In genomic region chr11:78344328-78344889, GRCm38 (mm10) we compare ENCODE assay signal across 8 mouse cellular contexts. TPM values are rescaled to one million over a fixed set of nuclear protein-coding genes. Genes with fewer than 3 reads are reported as not detected.
DNase-seq lines count a peak whose midpoint lies in the region; ATAC-seq and TF ChIP-seq lines count a peak whose summit lies in the region.

No protein-coding gene starts in this region.

- TF ChIP-seq POLR2A in limb, embryonic 14.5 days (IDR thresholded peaks at IDR 0.05; ENCODE audit: borderline replicate concordance, extremely low read depth, insufficient read depth, insufficient read length), result no peak

- no peak for DNase-seq in limb, embryonic 14.5 days (ENCODE audit: low spot score)
- DNase-seq in cerebellum, postnatal 10 days, result no peak
- no peak for DNase-seq in left cerebral cortex, adult 18-20 months (ENCODE audit: low spot score in 2 of 2)
- DNase-seq in right cerebral cortex, postnatal 25 days, result no peak

- no peaks in the 10 kb centered on the region for H3K9me3 ChIP-seq in megakaryocyte, embryonic 14.5 days
- no peaks in the 10 kb centered on the region for H3K9me3 ChIP-seq in embryonic facial prominence, embryonic 15.5 days (replicated peaks)
- H3K9me3 ChIP-seq in limb, embryonic 14.5 days (ENCODE audit: control insufficient read depth, low read length), result no peaks in the 10 kb centered on the region
- no peaks in the 10 kb centered on the region for H3K9me3 ChIP-seq in stomach, embryonic 14.5 days (ENCODE audit: control insufficient read depth, low read depth, low read length)

- no peak overlapping the region for H3K9ac ChIP-seq in embryonic facial prominence, embryonic 15.5 days
- peak overlapping the region; percentile 90 for H3K9ac ChIP-seq in limb, embryonic 14.5 days (ENCODE audit: low read depth, low read length, severe bottlenecking)
- H3K9ac ChIP-seq in stomach, embryonic 14.5 days (replicated peaks; ENCODE audit: low read depth, low read length), result no peak overlapping the region; the same call in 1 of the 2 replicates

- 0 out of 2 replicates have a peak overlapping the region, but pooled peaks have one; percentile 8 for H3K27ac ChIP-seq in embryonic facial prominence, embryonic 15.5 days (replicated peaks)
- peak overlapping the region; percentile 93; the same call in 1 of the 2 replicates for H3K27ac ChIP-seq in limb, embryonic 14.5 days (replicated peaks; ENCODE audit: low read depth, low read length)
- H3K27ac ChIP-seq in stomach, embryonic 14.5 days (ENCODE audit: low read length), result peak overlapping the region; percentile 87

- no peak for ATAC-seq in megakaryocyte, adult 5-6 weeks (ENCODE audit: poor library complexity, severe bottlenecking)
- ATAC-seq in embryonic facial prominence, embryonic 15.5 days (ENCODE audit: insufficient number of reproducible peaks, low FRiP score, low TSS enrichment, low read depth), result no peak
- no peak for ATAC-seq in limb, embryonic 14.5 days (ENCODE audit: low FRiP score, low read depth)
- no peak for ATAC-seq in stomach, embryonic 14.5 days (ENCODE audit: insufficient number of reproducible peaks, insufficient read depth, low FRiP score, low read depth)

- H3K4me3 ChIP-seq in megakaryocyte, embryonic 14.5 days (replicated peaks), result peak overlapping the region; percentile 98
- peak overlapping the region; percentile 90 for H3K4me3 ChIP-seq in embryonic facial prominence, embryonic 15.5 days (replicated peaks)
- peak overlapping the region; percentile 94 for H3K4me3 ChIP-seq in limb, embryonic 14.5 days (replicated peaks; ENCODE audit: low read length)
- H3K4me3 ChIP-seq in stomach, embryonic 14.5 days (ENCODE audit: low read depth, low read length), result peak overlapping the region; percentile 94

- H3K36me3 ChIP-seq in megakaryocyte, embryonic 14.5 days (replicated peaks; ENCODE audit: low read length), result peaks cover 73% of the 10 kb centered on the region
- H3K36me3 ChIP-seq in embryonic facial prominence, embryonic 15.5 days, result peaks cover 30% of the 10 kb centered on the region
- peaks cover 42% of the 10 kb centered on the region for H3K36me3 ChIP-seq in limb, embryonic 14.5 days (ENCODE audit: control insufficient read depth, insufficient read depth, low read length)
- H3K36me3 ChIP-seq in stomach, embryonic 14.5 days (ENCODE audit: control insufficient read depth, insufficient read depth, low read length), result peaks cover 10% of the 10 kb centered on the region

- 62% methylated on average over 6 of the region's 6 CpGs for WGBS in embryonic facial prominence, embryonic 15.5 days
- 69% methylated on average over 6 of the region's 6 CpGs for WGBS in limb, embryonic 14.5 days
- WGBS in stomach, embryonic 14.5 days, result 66% methylated on average over 6 of the region's 6 CpGs

- H3K27me3 ChIP-seq in megakaryocyte, embryonic 14.5 days (replicated peaks), result no peaks in the 10 kb centered on the region
- no peaks in the 10 kb centered on the region for H3K27me3 ChIP-seq in embryonic facial prominence, embryonic 15.5 days
- H3K27me3 ChIP-seq in limb, embryonic 14.5 days (ENCODE audit: control insufficient read depth, insufficient read depth, low read length), result no peaks in the 10 kb centered on the region
- H3K27me3 ChIP-seq in stomach, embryonic 14.5 days (ENCODE audit: control insufficient read depth, insufficient read depth, low read length), result no peaks in the 10 kb centered on the region

- peak overlapping the region; percentile 84 for H3K4me2 ChIP-seq in embryonic facial prominence, embryonic 15.5 days (replicated peaks)
- peak overlapping the region; percentile 84 for H3K4me2 ChIP-seq in limb, embryonic 14.5 days (replicated peaks; ENCODE audit: low read depth, low read length, severe bottlenecking)
- H3K4me2 ChIP-seq in stomach, embryonic 14.5 days (replicated peaks; ENCODE audit: low read depth, low read length), result peak overlapping the region; percentile 84

- H3K4me1 ChIP-seq in megakaryocyte, embryonic 14.5 days, result peaks cover 79% of the 10 kb centered on the region
- peaks cover 44% of the 10 kb centered on the region for H3K4me1 ChIP-seq in embryonic facial prominence, embryonic 15.5 days
- peaks cover 29% of the 10 kb centered on the region for H3K4me1 ChIP-seq in limb, embryonic 14.5 days (ENCODE audit: control insufficient read depth, insufficient read depth, low read length)
- peaks cover 19% of the 10 kb centered on the region for H3K4me1 ChIP-seq in stomach, embryonic 14.5 days (ENCODE audit: control insufficient read depth, insufficient read depth, low read length)

RNA-seq across cellular contexts. Expression of gene Unc119, which starts 1.1 kb away (rescaled TPM):
- 319 and 574 TPM in 2 replicates for polyA plus RNA-seq in megakaryocyte, embryonic 14.5 days (2012; ENCODE audit: insufficient read depth, low replicate concordance)
- 94.0 and 96.6 TPM in 2 replicates for total RNA-seq in megakaryocyte, adult 5-6 weeks (2015)
- total RNA-seq in megakaryocyte, adult 5-6 weeks (2017), result 54.2 and 56.7 TPM in 2 replicates
- polyA plus RNA-seq in embryonic facial prominence, embryonic 15.5 days (2015; fragmentation: Nextera tagmentation; extraction: Ambion mirVana), result 46.9 and 54.2 TPM in 2 replicates
- 114 and 143 TPM in 2 replicates for polyA plus RNA-seq in limb, embryonic 14.5 days (2012; rRNA removed)
- 55.7 and 66.9 TPM in 2 replicates for polyA plus RNA-seq in limb, embryonic 14.5 days (2014; fragmentation: Nextera tagmentation; extraction: Ambion mirVana)
- polyA plus RNA-seq in stomach, embryonic 14.5 days (2014; fragmentation: Nextera tagmentation; extraction: Ambion mirVana), result 45.9 and 47.5 TPM in 2 replicates
- 10 to 100 TPM; 32.5 to 35.5 TPM for total RNA-seq in left cerebral cortex, adult 18-20 months (2021)

RNA-seq across cellular contexts. Expression of gene Pigs, which starts 16.2 kb away (rescaled TPM):
- 53.1 and 73.7 TPM in 2 replicates for polyA plus RNA-seq in megakaryocyte, embryonic 14.5 days (2012; ENCODE audit: insufficient read depth, low replicate concordance)
- 31.8 and 33.5 TPM in 2 replicates for total RNA-seq in megakaryocyte, adult 5-6 weeks (2015)
- 21.5 and 22.4 TPM in 2 replicates for total RNA-seq in megakaryocyte, adult 5-6 weeks (2017)
- 78.0 and 84.9 TPM in 2 replicates for polyA plus RNA-seq in embryonic facial prominence, embryonic 15.5 days (2015; fragmentation: Nextera tagmentation; extraction: Ambion mirVana)
- polyA plus RNA-seq in limb, embryonic 14.5 days (2012; rRNA removed), result 95.5 and 135 TPM in 2 replicates
- polyA plus RNA-seq in limb, embryonic 14.5 days (2014; fragmentation: Nextera tagmentation; extraction: Ambion mirVana), result 79.7 and 88.4 TPM in 2 replicates
- 67.7 and 69.8 TPM in 2 replicates for polyA plus RNA-seq in stomach, embryonic 14.5 days (2014; fragmentation: Nextera tagmentation; extraction: Ambion mirVana)
- total RNA-seq in left cerebral cortex, adult 18-20 months (2021), result 10 to 100 TPM; 58.4 to 61.2 TPM

RNA-seq across cellular contexts. Expression of gene Aldoc, which starts 21.6 kb away (rescaled TPM):
- polyA plus RNA-seq in megakaryocyte, embryonic 14.5 days (2012; ENCODE audit: insufficient read depth, low replicate concordance), result 25.1 and 40.6 TPM in 2 replicates
- total RNA-seq in megakaryocyte, adult 5-6 weeks (2015), result 0.62 and 1.7 TPM in 2 replicates
- total RNA-seq in megakaryocyte, adult 5-6 weeks (2017), result 1.0 and 1.6 TPM in 2 replicates
- polyA plus RNA-seq in embryonic facial prominence, embryonic 15.5 days (2015; fragmentation: Nextera tagmentation; extraction: Ambion mirVana), result 30.1 and 36.8 TPM in 2 replicates
- 9.2 and 11.9 TPM in 2 replicates for polyA plus RNA-seq in limb, embryonic 14.5 days (2012; rRNA removed)
- polyA plus RNA-seq in limb, embryonic 14.5 days (2014; fragmentation: Nextera tagmentation; extraction: Ambion mirVana), result 8.3 and 11.3 TPM in 2 replicates
- 18.8 and 21.2 TPM in 2 replicates for polyA plus RNA-seq in stomach, embryonic 14.5 days (2014; fragmentation: Nextera tagmentation; extraction: Ambion mirVana)
- total RNA-seq in left cerebral cortex, adult 18-20 months (2021), result 100 to 1,000 TPM; 733 to 876 TPM

RNA-seq across cellular contexts. Expression of gene Foxn1, which starts 41.9 kb away (rescaled TPM):
- polyA plus RNA-seq in megakaryocyte, embryonic 14.5 days (2012; ENCODE audit: insufficient read depth, low replicate concordance), result not detected in 2 replicates
- not detected in 2 replicates for total RNA-seq in megakaryocyte, adult 5-6 weeks (2015)
- total RNA-seq in megakaryocyte, adult 5-6 weeks (2017), result not detected in 2 replicates
- polyA plus RNA-seq in embryonic facial prominence, embryonic 15.5 days (2015; fragmentation: Nextera tagmentation; extraction: Ambion mirVana), result 4.2 and 4.6 TPM in 2 replicates
- 0.96 and 1.1 TPM in 2 replicates for polyA plus RNA-seq in limb, embryonic 14.5 days (2012; rRNA removed)
- polyA plus RNA-seq in limb, embryonic 14.5 days (2014; fragmentation: Nextera tagmentation; extraction: Ambion mirVana), result 1.9 and 2.0 TPM in 2 replicates
- polyA plus RNA-seq in stomach, embryonic 14.5 days (2014; fragmentation: Nextera tagmentation; extraction: Ambion mirVana), result 0.45 and 0.64 TPM in 2 replicates
- total RNA-seq in left cerebral cortex, adult 18-20 months (2021), result not detected

RNA-seq across cellular contexts. Expression of gene Spag5, which starts 43.1 kb away (rescaled TPM):
- 16.9 and 30.9 TPM in 2 replicates for polyA plus RNA-seq in megakaryocyte, embryonic 14.5 days (2012; ENCODE audit: insufficient read depth, low replicate concordance)
- total RNA-seq in megakaryocyte, adult 5-6 weeks (2015), result 23.6 and 31.6 TPM in 2 replicates
- 60.7 and 63.2 TPM in 2 replicates for total RNA-seq in megakaryocyte, adult 5-6 weeks (2017)
- polyA plus RNA-seq in embryonic facial prominence, embryonic 15.5 days (2015; fragmentation: Nextera tagmentation; extraction: Ambion mirVana), result 29.2 and 30.3 TPM in 2 replicates
- polyA plus RNA-seq in limb, embryonic 14.5 days (2012; rRNA removed), result 56.6 and 57.3 TPM in 2 replicates
- polyA plus RNA-seq in limb, embryonic 14.5 days (2014; fragmentation: Nextera tagmentation; extraction: Ambion mirVana), result 28.7 and 31.2 TPM in 2 replicates
- 40.5 and 44.6 TPM in 2 replicates for polyA plus RNA-seq in stomach, embryonic 14.5 days (2014; fragmentation: Nextera tagmentation; extraction: Ambion mirVana)
- total RNA-seq in left cerebral cortex, adult 18-20 months (2021), result 10 to 100 TPM in 1 of 2 experiments, 1 to 10 TPM in 1; 9.8 to 11.3 TPM

Comparison
In these comparisons a context has a peak if more than half of its experiments do, and no peak if none do; other contexts are left out.
1. H3K27ac ChIP-seq: peak in every context shown above with its lines; median percentile 93 in limb, embryonic 14.5 days; 87 in stomach, embryonic 14.5 days; 8 in embryonic facial prominence, embryonic 15.5 days.